Mouse (Mus musculus): ENCODE results near the gene Spata9.
A peak's percentile ranks its signal among the peaks of the same experiment; 100 is the strongest.
"Not testable (repeated sequence)": the region's sequence is repeated elsewhere in the genome, so short reads cannot be mapped to it uniquely, and the experiment has no call there.

The Spata9 gene

DNA sequence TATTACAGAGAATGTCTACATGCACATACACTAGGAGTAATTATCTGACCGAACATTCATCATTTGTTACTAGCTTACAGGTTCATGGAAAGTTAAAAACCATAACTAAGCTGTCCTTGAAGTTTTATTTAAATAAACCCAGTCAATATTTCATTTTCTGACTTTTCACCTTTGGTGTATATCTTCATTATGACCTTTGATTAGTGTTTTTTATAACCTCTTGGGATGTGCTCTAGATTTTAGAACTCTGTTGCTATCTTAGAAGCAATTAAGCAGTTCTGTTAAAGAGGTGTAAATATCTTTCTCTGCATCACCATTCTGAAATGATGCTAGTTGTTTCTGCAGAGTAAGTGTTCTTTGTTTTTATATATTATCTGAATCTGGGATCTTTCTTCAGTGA lies at the start of gene Spata9:
TSS of gene Spata9 (plus strand) at position 301 of the 400 bp plus-strand sequence.
- no peak for DNase-seq (ENCODE audit: low read depth, low spot score)

GRCm38 (mm10) chr13:75927951-75928350 lies 39.0 kb upstream of the Spata9 start:
- no peak for DNase-seq (ENCODE audit: low read depth, low spot score)

GRCm38 (mm10) chr13:75929071-75929470 lies 37.9 kb upstream of the Spata9 start:
- not testable (repeated sequence) for DNase-seq (ENCODE audit: low read depth, low spot score)

GRCm38 (mm10) chr13:75930023-75930422 lies 36.9 kb upstream of the Spata9 start:
- DNase-seq (ENCODE audit: low read depth, low spot score), result no peak

- DNase-seq (ENCODE audit: low read depth, low spot score), result no peak
These were observed 36.3 kb upstream of the Spata9 start for GRCm38 (mm10) chr13:75930660-75931059.

GRCm38 (mm10) chr13:75931073-75931472 lies 35.9 kb upstream of the Spata9 start:
- DNase-seq (ENCODE audit: low read depth, low spot score), result no peak

DNA sequence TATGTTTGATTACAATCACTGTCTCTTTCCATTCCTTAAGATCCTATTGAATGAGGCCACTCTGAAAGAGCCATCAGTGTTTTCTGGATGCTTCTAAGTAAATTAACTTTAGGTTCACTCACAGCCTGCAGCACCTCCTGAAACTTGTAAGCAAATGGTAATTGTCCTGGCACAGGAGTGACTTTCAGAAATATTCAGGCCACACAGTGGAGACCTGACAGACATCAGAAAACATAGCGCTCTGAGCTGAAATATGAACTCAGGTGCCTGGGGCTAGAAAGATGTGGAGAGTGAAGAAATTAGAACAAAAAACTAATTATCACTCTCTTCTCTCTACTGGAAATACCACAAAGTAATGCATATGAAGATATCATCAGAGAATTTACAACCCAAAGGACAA lies 33.7 kb upstream of the Spata9 start:
- no peak for DNase-seq (ENCODE audit: low read depth, low spot score)

- no peak for DNase-seq (ENCODE audit: low read depth, low spot score)
These were observed 28.1 kb upstream of the Spata9 start for GRCm38 (mm10) chr13:75938866-75939265.

GRCm38 (mm10) chr13:75940791-75941517 lies 26.0 kb upstream of the Spata9 start:
- DNase-seq (ENCODE audit: low read depth, low spot score), result no peak

- DNase-seq (ENCODE audit: low read depth, low spot score), result no peak
These were observed 25.2 kb upstream of the Spata9 start for GRCm38 (mm10) chr13:75941518-75942295.

DNA sequence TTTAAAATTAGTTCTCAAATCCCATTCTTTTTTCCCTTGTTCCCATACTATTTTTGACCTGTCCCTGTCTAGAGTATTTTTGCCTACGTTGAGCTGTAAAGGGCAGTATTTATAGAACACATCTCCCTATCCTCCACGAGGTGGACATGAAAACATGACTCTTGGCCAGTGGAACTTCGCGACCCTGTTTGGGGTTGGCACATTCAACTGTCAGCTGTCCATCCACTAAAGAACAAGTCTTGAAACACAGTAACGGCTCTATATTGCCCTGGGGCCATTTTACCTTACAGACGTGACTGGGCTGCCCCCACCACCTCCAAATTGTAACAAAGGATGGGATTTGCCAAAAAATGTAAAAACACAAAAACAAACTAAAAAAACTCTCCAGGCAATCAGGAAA lies 24.2 kb upstream of the Spata9 start:
- no peak for DNase-seq (ENCODE audit: low read depth, low spot score)

GRCm38 (mm10) chr13:75943189-75944043 lies 23.5 kb upstream of the Spata9 start, which contains the start of gene Rhobtb3:
TSS of gene Rhobtb3 (minus strand) at chr13:75943925.
- no peak for DNase-seq (ENCODE audit: low read depth, low spot score)

DNA sequence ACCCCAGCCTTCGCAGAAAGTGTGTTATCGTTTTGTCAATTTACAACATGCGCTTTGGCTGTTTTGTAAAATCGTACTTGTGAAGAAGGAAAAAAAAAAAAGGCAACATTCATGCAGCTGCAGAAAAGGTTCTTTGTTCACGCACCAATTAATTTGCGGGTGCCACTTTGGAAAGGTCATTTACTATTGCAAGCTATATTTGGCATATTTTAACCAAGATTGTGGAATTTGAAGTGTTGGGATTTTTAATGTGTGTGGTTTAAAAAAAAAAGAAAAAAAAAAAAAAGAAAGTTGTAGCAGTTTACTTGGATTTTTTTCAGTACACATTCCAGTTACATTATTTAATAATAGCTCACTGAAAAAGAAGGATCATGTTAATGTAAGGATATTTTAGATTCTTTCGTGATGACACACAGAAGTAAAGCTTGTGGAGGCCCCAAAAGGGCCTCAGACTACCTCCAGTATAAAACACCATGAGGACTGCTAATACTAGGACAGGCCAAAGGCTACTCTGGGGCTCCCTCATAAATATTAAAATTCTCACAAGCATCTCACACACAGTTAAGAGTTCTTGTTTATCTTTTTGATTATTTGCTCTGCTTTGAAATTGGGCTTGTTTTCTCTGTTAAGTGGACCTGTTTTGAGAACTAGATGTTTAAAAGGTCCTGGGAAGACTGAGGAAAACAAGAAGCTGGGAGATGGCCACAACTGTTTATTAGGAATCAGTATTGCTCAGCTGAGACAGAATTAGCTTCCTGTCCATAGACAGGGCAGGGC lies 22.7 kb upstream of the Spata9 start:
- no peak for DNase-seq (ENCODE audit: low read depth, low spot score)

DNA sequence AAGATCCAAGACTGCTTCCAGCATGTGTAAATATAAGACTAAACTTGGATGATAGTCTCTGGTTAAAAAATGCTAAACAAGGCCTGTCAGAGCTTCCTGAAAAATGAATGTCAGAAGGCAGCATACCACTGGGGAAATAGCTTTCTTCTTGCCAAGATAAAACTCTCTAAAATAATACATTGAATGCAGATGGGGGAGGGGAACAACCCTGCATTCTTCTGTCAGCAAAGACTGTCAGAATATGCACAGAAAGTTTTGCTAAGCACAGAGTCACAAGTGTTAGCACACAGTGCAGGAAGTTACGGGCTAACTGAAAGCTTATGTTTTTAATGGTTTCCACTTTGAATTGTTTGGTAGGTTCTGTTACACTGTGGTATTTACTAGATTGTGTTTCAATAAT lies 16.7 kb upstream of the Spata9 start:
- DNase-seq (ENCODE audit: low read depth, low spot score), result no peak

- DNase-seq (ENCODE audit: low read depth, low spot score), result no peak
These were observed 11.5 kb upstream of the Spata9 start for GRCm38 (mm10) chr13:75955357-75955992.

DNA sequence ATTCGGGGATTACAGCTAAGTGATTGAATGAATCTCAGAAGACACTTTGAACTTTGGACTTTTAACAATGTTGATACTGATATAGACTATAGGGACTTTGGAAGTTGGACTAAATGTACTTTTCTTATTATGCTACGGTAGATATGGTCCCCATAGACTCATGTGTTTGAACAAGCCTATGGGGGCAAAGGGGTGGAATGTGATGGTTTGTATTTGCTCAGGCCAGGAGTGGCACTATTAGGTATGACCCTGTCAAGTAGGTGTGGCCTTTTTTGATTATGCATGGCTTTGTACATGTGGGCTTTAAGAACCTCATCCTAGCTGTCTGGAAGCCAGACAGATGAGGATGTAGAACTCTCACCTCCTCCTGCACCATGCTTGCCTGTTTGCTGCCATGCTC lies 7.5 kb downstream of the Spata9 start:
- no peak for DNase-seq (ENCODE audit: low read depth, low spot score)

DNA sequence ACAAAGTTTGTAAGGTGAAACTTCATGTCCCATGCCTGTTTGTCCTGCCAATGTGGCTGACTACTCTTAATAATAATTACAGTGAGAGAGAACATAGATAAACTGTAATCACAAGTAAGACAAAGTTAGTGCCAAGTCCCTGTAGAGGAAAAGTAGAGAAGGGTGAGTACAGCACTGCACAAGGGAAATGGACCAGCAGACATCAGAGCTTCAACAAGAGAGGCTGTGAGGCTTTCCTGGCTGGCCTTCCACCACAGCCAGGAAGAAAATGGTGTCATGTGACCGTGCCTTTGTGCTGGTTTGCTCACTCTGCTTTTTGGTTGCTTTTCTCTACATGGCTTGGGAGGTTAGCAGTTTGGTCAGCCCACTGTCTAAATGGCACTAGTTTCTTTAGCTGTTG lies 8.7 kb downstream of the Spata9 start:
- no peak for DNase-seq (ENCODE audit: low read depth, low spot score)

- DNase-seq (ENCODE audit: low read depth, low spot score), result no peak
These were observed 9.3 kb downstream of the Spata9 start for GRCm38 (mm10) chr13:75976218-75976617.

GRCm38 (mm10) chr13:75976649-75977048 lies 9.7 kb downstream of the Spata9 start:
- DNase-seq (ENCODE audit: low read depth, low spot score), result no peak

DNA sequence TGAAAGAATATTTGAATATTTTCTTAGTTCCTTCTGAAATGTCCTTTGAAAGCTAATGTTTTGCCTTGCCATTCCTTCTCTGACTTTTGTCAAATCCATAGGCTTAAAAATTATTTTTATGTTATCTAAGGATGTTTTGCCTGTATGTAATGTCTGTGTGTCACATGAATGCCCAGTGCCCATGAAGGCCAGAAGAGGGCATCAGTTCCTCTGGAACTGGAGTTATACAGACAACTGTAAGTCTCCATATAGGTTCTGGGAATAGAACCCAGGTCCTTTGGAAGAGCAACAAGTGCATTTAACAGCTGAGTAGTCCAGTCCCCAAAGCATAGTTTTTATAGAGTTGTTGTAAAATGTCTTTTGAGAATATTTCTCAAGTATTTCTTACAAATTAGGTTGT lies 15.0 kb downstream of the Spata9 start:
- peak; percentile 47 for DNase-seq (ENCODE audit: low read depth, low spot score)

- DNase-seq (ENCODE audit: low read depth, low spot score), result no peak
These were observed 21.1 kb downstream of the Spata9 start for GRCm38 (mm10) chr13:75988096-75988495.
